Mouse (Mus musculus) embryonic fibroblast, embryonic 13.5 days (primary cell): ENCODE data around the gene Pdpr. TPM values are rescaled to one million over a fixed set of nuclear protein-coding genes. Genes with fewer than 3 reads are reported as not detected.
"Not testable (repeated sequence)": the region's sequence is repeated elsewhere in the genome, so short reads cannot be mapped to it uniquely, and the experiment has no call there.

Source experiments
- H3K27ac ChIP-seq: 2 replicates; pipeline ENCODE4 v1.5.1; 2012; ENCODE audit warnings: low read length, control low read depth, inconsistent platforms; ENCODE audit not compliant: insufficient read depth
- H3K4me1 ChIP-seq: 2 replicates; pipeline ENCODE4 v1.6.1; 2011; ENCODE audit warnings: low read length; ENCODE audit not compliant: control insufficient read depth, insufficient read depth
- H3K4me3 ChIP-seq: 2 replicates; pipeline ENCODE4 v1.5.1; 2011; ENCODE audit warnings: mild to moderate bottlenecking, control low read depth, low read length; ENCODE audit not compliant: insufficient read depth
- CTCF ChIP-seq: IDR thresholded peaks from 2 replicates; pipeline ENCODE4 v1.5.1; 2011; ENCODE audit warnings: mild to moderate bottlenecking, control low read depth, low read length, moderate library complexity, borderline replicate concordance; ENCODE audit not compliant: insufficient read depth
- POLR2A ChIP-seq: IDR thresholded peaks from 2 replicates; pipeline ENCODE4 v1.6.1; 2011; ENCODE audit warnings: low read depth, mild to moderate bottlenecking, control low read depth, low read length, moderate library complexity
- polyA plus RNA-seq: library from polyadenylated mRNA; stranded (reverse); fragments of >200 nt; gene quantifications from 2 replicates; pipeline ENCODE4 v1.2.4, GENCODE M21; 2011; ENCODE audit warnings: low read depth; ENCODE audit not compliant: missing spikeins, insufficient read length

Gene Pdpr
- polyA plus RNA-seq, 1 experiment: 18.5 TPM

DNA sequence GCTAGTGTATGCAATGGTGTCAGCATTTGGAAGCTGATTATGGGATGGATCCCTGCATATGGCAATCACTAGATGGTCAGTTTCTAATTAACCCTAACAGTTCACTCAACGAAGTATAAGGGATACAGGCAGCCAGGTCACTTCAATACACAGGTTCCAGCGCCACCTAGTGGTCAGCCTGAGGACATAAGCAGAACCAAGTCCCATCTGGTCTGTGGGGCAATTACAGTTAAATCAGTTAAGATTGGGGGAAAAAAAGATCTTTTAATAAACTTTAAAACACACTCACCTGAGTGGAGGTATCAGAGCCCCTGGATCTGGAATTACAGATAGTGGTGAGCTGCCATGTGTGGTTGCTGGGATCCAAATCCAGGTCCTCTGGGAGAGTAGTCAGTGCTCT lies 4.3 kb upstream of the Pdpr start:
- no peak overlapping the region for H3K27ac ChIP-seq
- TF ChIP-seq CTCF (peak; percentile 89; the same call in 1 of the 2 replicates), POLR2A (no peak)
- no peak overlapping the region for H3K4me3 ChIP-seq
- no peaks in the 10 kb centered on the region for H3K4me1 ChIP-seq

DNA sequence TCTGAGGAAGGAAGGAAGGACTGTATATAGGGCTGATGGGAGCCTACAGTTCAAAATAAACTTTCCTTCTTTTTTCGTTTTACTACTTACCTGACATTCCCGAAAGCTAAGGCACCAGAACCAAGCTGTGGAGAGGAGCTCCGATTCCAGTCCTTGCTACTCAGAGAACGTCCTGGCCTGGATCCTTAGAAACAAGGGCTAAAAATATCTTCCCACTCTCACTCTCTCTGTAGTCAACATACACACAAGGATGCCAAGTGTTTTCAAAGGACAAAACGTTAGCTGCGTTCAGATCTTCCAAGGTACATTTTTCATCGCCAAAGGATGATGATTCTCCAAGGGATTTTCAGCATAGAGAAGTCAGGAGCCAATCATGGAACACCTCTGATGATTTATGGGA lies 2.7 kb upstream of the Pdpr start:
- TF ChIP-seq POLR2A (no peak), CTCF (no peak)
- Histone ChIP-seq H3K4me3 (no peak overlapping the region), H3K27ac (no peak overlapping the region), H3K4me1 (peaks cover 3% of the 10 kb centered on the region; the same call in 1 of the 2 replicates)

DNA sequence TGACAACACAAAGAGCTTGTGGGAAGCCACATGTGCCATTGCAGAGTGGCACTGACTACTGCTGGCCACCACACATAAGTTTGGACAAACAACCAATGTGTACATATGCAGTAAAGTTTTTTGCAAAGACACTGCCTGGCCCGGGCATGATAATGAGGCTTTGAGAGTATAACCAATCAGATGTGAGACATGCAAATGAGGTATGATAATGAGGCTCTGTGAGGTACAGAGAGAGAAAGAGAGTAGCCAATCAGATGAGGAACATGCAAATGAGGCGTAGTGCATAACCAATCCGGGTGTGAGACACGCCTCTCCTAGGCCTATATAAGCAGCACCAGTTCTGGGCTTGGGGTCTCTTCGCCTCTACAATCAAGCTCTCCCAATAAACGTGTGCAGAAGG lies 2.1 kb upstream of the Pdpr start, which contains the start of gene Clec18a:
Gene Clec18a, minus strand, starts transcription at position 101 of the 400 bp plus-strand sequence.
- H3K27ac ChIP-seq, H3K4me3 ChIP-seq, H3K4me1 ChIP-seq: not testable (repeated sequence)

DNA sequence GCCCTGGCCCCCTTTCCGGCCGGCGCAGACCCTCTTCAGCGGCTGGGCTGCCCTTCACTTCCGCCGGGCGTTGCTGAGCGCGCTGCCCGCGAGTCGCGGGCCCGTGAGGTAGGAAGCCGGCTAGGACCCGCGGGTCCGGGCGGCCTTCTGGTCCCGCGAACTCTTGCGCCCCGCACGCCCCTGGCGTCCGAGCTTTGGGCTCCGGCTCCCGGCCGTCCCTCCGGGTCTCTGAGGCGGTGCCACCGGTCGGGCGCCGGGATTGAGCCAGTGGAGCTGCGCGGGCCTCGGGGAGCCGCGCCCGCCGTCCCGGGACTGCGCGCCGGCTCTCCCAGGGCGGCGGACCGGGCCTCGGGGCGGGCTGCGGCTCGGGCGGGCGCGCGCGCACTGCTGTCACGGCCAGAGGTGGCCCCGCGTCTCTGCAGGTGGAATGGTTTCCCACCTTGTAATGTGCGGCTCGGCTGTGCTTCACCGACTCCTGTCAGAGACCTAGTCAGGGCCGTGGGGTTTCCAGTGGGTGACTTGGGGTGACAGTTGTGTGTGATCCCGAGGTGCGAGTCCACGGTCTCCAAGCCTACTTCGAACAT lies 381 bp downstream of the Pdpr start:
- H3K27ac ChIP-seq, H3K4me1 ChIP-seq: not testable (repeated sequence)
- H3K4me3 ChIP-seq: peak overlapping the region; percentile 93

DNA sequence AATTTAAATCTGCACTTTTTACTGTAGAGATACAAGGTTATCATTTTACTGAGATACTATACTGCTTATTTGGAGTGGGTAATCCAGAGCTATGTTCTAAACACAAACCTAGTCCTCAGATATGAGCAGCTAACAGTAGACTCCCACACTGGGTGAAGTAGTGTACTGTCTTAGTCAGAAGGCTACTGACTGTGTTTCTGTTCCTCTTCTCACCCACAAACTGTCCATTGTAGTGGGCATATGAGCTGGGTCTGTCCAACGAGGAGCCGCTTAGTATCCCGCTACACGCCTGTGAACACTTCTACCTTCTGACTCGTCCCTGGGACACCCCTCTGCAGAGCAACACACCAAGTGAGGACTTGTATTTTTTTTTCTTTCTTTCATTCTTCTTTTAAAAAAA lies 20.5 kb downstream of the Pdpr start:
- TF ChIP-seq CTCF: no peak
- TF ChIP-seq POLR2A: no peak
- Histone ChIP-seq H3K27ac (no peak overlapping the region), H3K4me1 (no peaks in the 10 kb centered on the region), H3K4me3 (no peak overlapping the region)

DNA sequence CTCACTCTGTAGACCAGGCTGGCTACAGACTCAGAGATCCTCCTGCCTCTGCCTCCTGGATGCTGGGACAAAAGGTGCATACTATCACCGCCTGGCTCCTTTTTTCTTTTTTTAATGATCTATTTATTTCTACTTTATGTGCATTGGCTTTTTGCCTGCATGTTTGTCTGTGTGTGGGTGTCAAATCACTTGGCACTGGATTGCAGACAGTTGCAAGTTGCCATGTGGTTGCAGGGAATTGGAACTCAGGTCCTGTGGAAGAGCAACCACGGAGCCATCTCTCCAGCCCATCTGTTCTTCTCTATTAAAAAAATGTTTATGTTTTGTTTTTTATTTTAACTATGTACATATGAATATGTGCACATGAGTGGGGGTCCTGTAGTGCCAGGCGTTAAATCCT lies 25.1 kb downstream of the Pdpr start:
- Histone ChIP-seq H3K4me1 (no peaks in the 10 kb centered on the region), H3K4me3 (no peak overlapping the region), H3K27ac (no peak overlapping the region)
- TF ChIP-seq POLR2A (no peak), CTCF (no peak)

DNA sequence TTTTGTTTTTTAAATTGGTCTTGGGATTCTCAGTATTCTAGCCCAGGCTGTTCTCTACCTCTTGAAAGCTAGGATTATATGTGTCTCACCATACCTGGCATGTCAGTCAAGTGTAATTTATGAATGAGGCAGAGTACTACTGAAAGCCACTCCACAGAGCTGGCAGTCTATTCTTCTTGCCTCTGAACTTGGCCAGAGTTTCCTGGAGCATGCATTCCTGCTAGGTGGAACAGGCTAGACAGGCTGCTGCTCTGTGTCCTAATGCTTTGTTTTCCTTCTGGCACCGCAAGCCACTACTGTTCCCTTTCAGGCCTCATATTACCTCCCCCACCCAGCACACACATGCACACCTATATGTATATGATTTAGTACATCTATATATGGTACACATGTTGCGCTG lies 36.3 kb downstream of the Pdpr start:
- H3K27ac ChIP-seq: no peak overlapping the region
- TF ChIP-seq POLR2A: no peak
- TF ChIP-seq CTCF: no peak
- H3K4me1 ChIP-seq: no peaks in the 10 kb centered on the region
- no peak overlapping the region for H3K4me3 ChIP-seq

DNA sequence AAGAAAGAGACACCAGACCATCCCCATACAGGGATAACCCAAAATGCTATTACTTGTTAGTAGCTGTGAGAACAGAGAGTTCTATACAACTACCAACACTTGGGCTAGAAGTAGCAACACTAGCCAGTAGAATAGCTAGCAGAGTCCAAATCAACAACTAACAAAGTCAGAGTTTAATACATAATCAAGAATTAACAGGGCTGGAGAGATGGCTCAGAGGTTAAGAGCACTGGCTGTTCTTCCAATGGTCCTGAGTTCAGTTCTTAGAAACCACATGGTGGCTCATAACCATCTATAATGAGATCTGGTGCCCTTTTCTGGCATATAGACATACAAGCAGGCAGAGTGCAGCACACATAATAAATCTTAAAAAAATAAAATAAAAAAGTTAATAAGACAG lies 48.1 kb downstream of the Pdpr start:
- TF ChIP-seq CTCF: no peak
- no peak for TF ChIP-seq POLR2A

DNA sequence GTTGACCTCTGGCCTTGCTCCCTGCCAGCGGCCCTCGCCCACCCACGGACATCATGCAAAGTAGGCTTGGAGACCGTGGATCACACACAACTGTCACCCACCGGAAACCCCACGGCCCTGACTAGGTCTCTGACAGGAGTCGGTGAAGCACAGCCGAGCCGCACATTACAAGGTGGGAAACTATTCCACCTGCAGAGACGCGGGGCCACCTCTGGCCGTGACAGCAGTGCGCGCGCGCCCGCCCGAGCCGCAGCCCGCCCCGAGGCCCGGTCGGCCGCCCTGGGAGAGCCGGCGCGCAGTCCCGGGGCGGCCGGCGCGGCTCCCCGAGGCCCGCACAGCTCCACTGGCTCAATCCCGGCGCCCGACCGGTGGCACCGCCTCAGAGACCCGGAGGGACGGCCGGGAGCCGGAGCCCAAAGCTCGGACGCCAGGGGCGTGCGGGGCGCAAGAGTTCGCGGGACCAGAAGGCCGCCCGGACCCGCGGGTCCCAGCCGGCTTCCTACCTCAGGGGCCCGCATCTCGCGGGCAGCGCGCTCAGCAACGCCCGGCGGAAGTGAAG lies 50.5 kb downstream of the Pdpr start:
- H3K4me1 ChIP-seq, H3K27ac ChIP-seq: not testable (repeated sequence)
- peak overlapping the region; percentile 49 for H3K4me3 ChIP-seq

More for the DNA sequence above, 48.1 kb downstream of the Pdpr start:
- no peak overlapping the region for H3K4me3 ChIP-seq
- H3K4me1 ChIP-seq: no peaks in the 10 kb centered on the region
- no peak overlapping the region for H3K27ac ChIP-seq

DNA sequence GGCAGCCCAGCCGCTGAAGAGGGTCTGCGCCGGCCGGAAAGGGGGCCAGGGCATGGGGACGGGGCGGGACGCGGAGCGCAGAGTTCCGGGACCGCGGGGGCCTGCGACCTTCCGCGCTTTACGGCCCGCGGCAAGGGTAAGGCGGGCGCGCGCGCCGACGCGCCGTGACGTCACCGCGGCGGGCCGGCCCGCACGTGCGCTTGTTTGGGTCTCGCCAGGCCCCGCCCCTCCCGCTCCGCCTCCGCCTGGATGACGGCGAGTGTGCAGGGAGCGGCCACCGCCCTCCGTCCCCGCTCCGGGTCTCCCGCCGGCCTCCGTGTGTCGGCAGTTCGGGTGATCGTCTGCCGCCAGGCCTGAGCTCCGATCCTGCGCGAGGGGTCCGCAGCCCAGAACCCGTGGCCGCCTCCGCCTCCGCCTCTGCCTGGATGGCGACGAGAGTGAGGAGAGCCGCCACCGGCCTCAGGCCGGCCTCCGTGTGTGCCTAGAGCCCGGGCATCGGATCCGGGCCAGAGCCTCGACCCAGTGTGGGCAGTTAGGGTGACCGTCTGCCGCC lies 51.1 kb downstream of the Pdpr start:
- peak; percentile 69 for TF ChIP-seq POLR2A
- H3K4me1 ChIP-seq: not testable (repeated sequence)
- H3K4me3 ChIP-seq: peak overlapping the region; percentile 56
- H3K27ac ChIP-seq: peak overlapping the region; percentile 28; the same call in 1 of the 2 replicates

DNA sequence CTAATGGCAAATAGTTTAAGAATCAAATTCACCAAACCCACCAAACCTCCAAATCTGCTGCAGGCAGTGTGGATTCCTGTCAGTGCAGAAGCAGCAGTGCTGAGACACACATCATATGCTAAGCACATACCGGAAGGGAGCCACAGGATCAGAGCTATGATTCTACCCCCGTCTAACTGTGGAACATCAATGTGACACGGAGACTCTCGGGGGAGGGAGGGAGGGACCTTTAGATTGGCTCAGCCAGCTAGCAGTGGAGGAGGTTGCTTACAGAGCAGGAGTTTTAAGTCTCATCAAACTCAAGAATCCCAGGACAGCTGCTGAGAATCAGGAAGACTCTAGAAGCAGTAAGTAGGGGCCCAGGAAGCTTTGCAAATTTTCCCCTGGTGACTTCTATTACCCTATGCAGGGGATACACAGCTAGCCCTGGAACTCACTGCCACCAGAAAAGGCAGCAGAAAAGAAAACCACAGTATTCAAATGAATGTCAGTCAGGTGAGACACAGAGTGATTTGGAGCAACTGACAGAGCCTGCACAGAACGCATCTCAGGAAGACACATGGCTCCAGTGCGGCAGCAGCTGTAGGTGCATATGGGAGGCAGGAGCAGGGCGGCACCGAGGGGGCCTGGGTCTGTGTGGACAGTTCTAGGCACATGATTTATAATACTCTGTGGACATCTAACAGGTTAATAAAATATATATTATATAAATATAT lies 61.4 kb downstream of the Pdpr start:
- no peak overlapping the region for H3K4me3 ChIP-seq
- no peaks in the 10 kb centered on the region for H3K4me1 ChIP-seq
- TF ChIP-seq POLR2A (no peak), CTCF (no peak)
- no peak overlapping the region for H3K27ac ChIP-seq
